Comparison of ENCODE assay signal across 10 mouse cellular contexts in the genomic region with DNA sequence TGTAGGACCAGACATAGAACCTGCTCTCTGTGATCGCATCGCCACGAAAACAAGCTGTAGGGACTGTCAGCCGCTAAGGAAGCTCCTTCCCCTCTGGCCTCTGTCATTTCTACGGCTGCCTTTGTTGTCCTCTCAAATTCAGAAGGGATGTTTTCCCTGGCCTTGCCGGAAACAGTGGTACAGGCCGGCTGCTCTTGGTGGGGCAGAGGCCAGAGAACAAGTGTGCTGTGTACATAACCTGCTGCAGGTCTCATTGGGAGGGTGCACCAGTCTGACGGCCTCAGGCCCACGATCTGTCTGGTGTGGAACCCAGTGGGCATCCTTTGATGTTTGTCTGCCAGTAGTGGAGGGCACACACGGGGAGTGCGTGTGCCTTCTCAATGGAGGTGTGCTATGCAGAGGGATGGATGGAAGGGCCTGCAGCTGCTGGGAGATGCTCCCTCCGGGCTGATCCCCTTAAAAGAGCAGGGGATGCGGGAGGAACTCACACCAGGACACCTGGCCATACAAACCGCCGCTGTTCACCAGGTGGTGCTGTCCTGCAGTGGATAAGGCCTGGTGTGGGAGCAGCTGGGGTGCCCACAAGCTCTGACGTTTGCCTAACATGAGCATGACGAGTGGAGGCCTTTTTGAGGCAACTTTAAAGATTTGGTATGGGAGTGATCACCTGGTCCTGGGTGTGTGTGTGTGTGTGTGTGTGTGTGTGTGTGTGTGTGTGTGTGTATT.
DNase-seq lines count a peak whose midpoint lies in the region; ATAC-seq and TF ChIP-seq lines count a peak whose summit lies in the region.
"Had no signal": no experiment of that assay in that cellular context is flagged by ENCODE, and none has a peak within 500 bp of the region (broad histone marks: within the 10 kb centered on the region; RNA-seq: fewer than 3 reads in every experiment).

No protein-coding gene starts in this region.

- no peak for DNase-seq in forebrain, embryonic 10.5 days (ENCODE audit: extremely low spot score, low spot score)
- no peak for DNase-seq in lung, postnatal 10 days
- DNase-seq in kidney, postnatal 25 days, result peak; percentile 40 to 57
- no peak for DNase-seq in midbrain, postnatal 0 days (ENCODE audit: low spot score)
- no peak for DNase-seq in thymus, adult 2 months
- DNase-seq in MN1 (ENCODE audit: low spot score), result no peak
- DNase-seq: cerebellum, adult 2 months; gastrocnemius, postnatal 10 days had no signal

- no peak overlapping the region for H3K9ac ChIP-seq in forebrain, embryonic 15.5 days (replicated peaks)
- no peak overlapping the region for H3K9ac ChIP-seq in lung, embryonic 16.5 days (ENCODE audit: low read length)
- H3K9ac ChIP-seq in midbrain, postnatal 0 days (replicated peaks; ENCODE audit: low read length, poor library complexity, severe bottlenecking), result no peak overlapping the region

- H3K36me3 ChIP-seq in forebrain, embryonic 10.5 days (replicated peaks), result 0 out of 2 replicates have a peak, but pooled peaks cover 3% of the 10 kb centered on the region
- no peaks in the 10 kb centered on the region for H3K36me3 ChIP-seq in forebrain, embryonic 15.5 days
- H3K36me3 ChIP-seq in lung, embryonic 16.5 days (ENCODE audit: control insufficient read depth, insufficient read depth, low read length), result no peaks in the 10 kb centered on the region
- H3K36me3 ChIP-seq in midbrain, postnatal 0 days (ENCODE audit: insufficient read depth, low read length), result no peaks in the 10 kb centered on the region
- H3K36me3 ChIP-seq in thymus, adult 2 months (ENCODE audit: control insufficient read depth, insufficient read depth, low read length), result no peaks in the 10 kb centered on the region

- no peaks in the 10 kb centered on the region for H3K27me3 ChIP-seq in forebrain, embryonic 10.5 days (ENCODE audit: poor library complexity, severe bottlenecking)
- no peaks in the 10 kb centered on the region for H3K27me3 ChIP-seq in forebrain, embryonic 15.5 days
- H3K27me3 ChIP-seq in lung, embryonic 16.5 days (ENCODE audit: control insufficient read depth, insufficient read depth, low read depth, low read length), result no peaks in the 10 kb centered on the region
- no peaks in the 10 kb centered on the region for H3K27me3 ChIP-seq in midbrain, postnatal 0 days (ENCODE audit: insufficient read depth, low read length)
- no peaks in the 10 kb centered on the region for H3K27me3 ChIP-seq in thymus, adult 2 months (ENCODE audit: control insufficient read depth, insufficient read depth, low read length)

- ATAC-seq in forebrain, embryonic 15.5 days (replicated peaks), result no peak
- no peak for ATAC-seq in lung, embryonic 16.5 days (ENCODE audit: low read depth)
- ATAC-seq in midbrain, postnatal 0 days (ENCODE audit: low FRiP score), result no peak

- 39% methylated on average over 17 of the region's 17 CpGs for WGBS in forebrain, embryonic 10.5 days
- 45% methylated on average over 17 of the region's 17 CpGs for WGBS in forebrain, embryonic 15.5 days
- WGBS in lung, embryonic 16.5 days, result 40% methylated on average over 17 of the region's 17 CpGs
- WGBS in midbrain, postnatal 0 days, result 50% methylated on average over 17 of the region's 17 CpGs
- 87% methylated on average over 17 of the region's 17 CpGs for WGBS in thymus, adult 2 months

- peak overlapping the region; percentile 64 for H3K27ac ChIP-seq in forebrain, embryonic 10.5 days
- no peak overlapping the region for H3K27ac ChIP-seq in forebrain, embryonic 15.5 days (replicated peaks)
- 0 out of 2 replicates have a peak overlapping the region, but pooled peaks have one; percentile 15 for H3K27ac ChIP-seq in lung, embryonic 16.5 days (ENCODE audit: low read length)
- H3K27ac ChIP-seq in midbrain, postnatal 0 days (ENCODE audit: low read depth, low read length), result no peak overlapping the region
- H3K27ac ChIP-seq in thymus, adult 2 months (ENCODE audit: control insufficient read depth, insufficient read depth, low read length), result no peak overlapping the region

- no peak for TF ChIP-seq POLR2A in thymus, adult 2 months (IDR thresholded peaks at IDR 0.05; ENCODE audit: control insufficient read depth, extremely low read depth, insufficient read depth, low read length, poor library complexity)

- peak; percentile 27; the same call in 1 of the 2 replicates for TF ChIP-seq CTCF in midbrain, postnatal 0 days (IDR thresholded peaks at IDR 0.05)
- TF ChIP-seq CTCF in thymus, adult 2 months (IDR thresholded peaks at IDR 0.05; ENCODE audit: borderline replicate concordance, control insufficient read depth, extremely low read depth, insufficient read depth, low read length, poor library complexity), result no peak

- H3K4me3 ChIP-seq in forebrain, embryonic 10.5 days, result no peak overlapping the region
- no peak overlapping the region for H3K4me3 ChIP-seq in forebrain, embryonic 15.5 days
- H3K4me3 ChIP-seq in lung, embryonic 16.5 days (ENCODE audit: low read length), result no peak overlapping the region
- H3K4me3 ChIP-seq in midbrain, postnatal 0 days (ENCODE audit: low read depth, low read length), result no peak overlapping the region
- no peak overlapping the region for H3K4me3 ChIP-seq in thymus, adult 2 months (ENCODE audit: control insufficient read depth, insufficient read depth, low read length)

- no peaks in the 10 kb centered on the region for H3K9me3 ChIP-seq in forebrain, embryonic 10.5 days
- H3K9me3 ChIP-seq in forebrain, embryonic 15.5 days, result no peaks in the 10 kb centered on the region
- H3K9me3 ChIP-seq in lung, embryonic 16.5 days (ENCODE audit: control insufficient read depth, low read length), result no peaks in the 10 kb centered on the region
- no peaks in the 10 kb centered on the region for H3K9me3 ChIP-seq in midbrain, postnatal 0 days (ENCODE audit: low read length)

- H3K4me2 ChIP-seq in forebrain, embryonic 15.5 days (replicated peaks), result no peak overlapping the region
- H3K4me2 ChIP-seq in lung, embryonic 16.5 days (ENCODE audit: low read depth, low read length), result no peak overlapping the region
- H3K4me2 ChIP-seq in midbrain, postnatal 0 days (ENCODE audit: low read depth, low read length, poor library complexity, severe bottlenecking), result no peak overlapping the region

- H3K4me1 ChIP-seq in forebrain, embryonic 10.5 days, result peaks cover 78% of the 10 kb centered on the region
- peaks cover 7% of the 10 kb centered on the region; the same call in 1 of the 2 replicates for H3K4me1 ChIP-seq in forebrain, embryonic 15.5 days
- H3K4me1 ChIP-seq in lung, embryonic 16.5 days (replicated peaks; ENCODE audit: control insufficient read depth, insufficient read depth, low read length), result peaks cover 55% of the 10 kb centered on the region
- H3K4me1 ChIP-seq in midbrain, postnatal 0 days (ENCODE audit: insufficient read depth, low read length), result no peaks in the 10 kb centered on the region
- H3K4me1 ChIP-seq in thymus, adult 2 months (replicated peaks; ENCODE audit: control insufficient read depth, insufficient read depth, low read length), result peaks cover 4% of the 10 kb centered on the region; the same call in 1 of the 2 replicates

Comparison
In these comparisons a context has a peak if more than half of its experiments do, and no peak if none do; other contexts are left out.
1. H3K27ac ChIP-seq: peak in forebrain, embryonic 10.5 days (single experiment) and lung, embryonic 16.5 days (single experiment); none in forebrain, embryonic 15.5 days (single experiment), midbrain, postnatal 0 days (single experiment) and thymus, adult 2 months (single experiment).
2. DNase-seq: peak in kidney, postnatal 25 days (2 of 2); none in forebrain, embryonic 10.5 days (single experiment), lung, postnatal 10 days (single experiment), midbrain, postnatal 0 days (single experiment), thymus, adult 2 months (single experiment) and MN1 (single experiment).